Mouse (Mus musculus) left cerebral cortex, adult 8-10 months (tissue): ENCODE measurements at regions not wholly inside any gene's neighbourhood (a gene's known extent, or its start where the extent isn't known, plus 50 kb on each side); places are given as distances from the start of the nearest gene placed in this dataset.
A peak's percentile ranks its signal among the peaks of the same experiment; 100 is the strongest.

Experiments used
- DNase-seq, 2 experiments: peaks; one replicate each; pipeline ENCODE4 v3.0.0; 2022; ENCODE audit warnings: low spot score in 2 of 2

DNA sequence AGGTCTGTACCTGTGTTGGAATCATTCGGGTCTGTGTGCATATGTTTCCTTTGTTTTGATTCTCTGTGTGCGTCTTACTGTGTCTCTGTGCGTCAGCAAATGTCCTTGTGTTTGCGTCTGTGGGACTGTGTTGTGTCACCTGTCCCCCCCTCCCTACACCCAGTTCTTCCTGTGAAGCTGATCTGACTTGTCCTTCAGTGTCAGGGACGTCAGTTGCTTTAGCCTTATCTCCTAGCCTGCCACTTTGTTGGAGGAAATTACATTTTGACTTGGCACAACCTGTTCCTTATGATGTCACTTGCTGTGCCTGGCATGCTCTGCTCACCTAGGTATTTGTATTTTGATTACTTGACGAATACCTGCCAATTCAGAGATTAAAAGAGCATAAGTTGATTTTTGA is 90.4 kb upstream of the Cpeb4 start:
- DNase-seq: no peak

DNA sequence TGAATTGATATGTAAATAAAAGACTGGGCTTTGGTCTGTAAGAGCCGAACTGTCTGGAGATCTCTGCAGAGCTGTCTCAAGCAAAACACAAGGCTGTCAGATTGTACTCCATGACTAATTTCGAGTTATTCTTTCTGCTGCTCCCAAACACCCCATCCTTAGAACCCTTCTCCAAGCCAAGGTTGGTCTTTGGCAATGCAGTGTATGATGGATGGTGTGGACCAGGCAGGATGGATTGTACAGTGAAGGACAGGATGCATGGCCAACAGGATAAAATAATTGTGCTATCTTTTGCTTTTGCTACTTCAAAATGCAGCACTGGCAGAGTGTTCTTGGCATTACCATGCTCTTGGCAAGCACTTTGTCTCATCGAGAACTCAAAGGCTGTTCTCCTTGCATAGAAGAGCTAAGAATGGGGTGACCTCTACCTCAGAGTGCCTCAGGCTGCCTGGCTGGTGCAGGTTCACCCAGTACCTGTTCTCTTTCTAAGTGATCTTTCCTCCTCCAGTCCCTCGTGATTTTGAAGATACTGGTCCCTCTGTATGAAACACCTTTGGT is 88.4 kb upstream of the Cpeb4 start:
- DNase-seq: no peak

DNA sequence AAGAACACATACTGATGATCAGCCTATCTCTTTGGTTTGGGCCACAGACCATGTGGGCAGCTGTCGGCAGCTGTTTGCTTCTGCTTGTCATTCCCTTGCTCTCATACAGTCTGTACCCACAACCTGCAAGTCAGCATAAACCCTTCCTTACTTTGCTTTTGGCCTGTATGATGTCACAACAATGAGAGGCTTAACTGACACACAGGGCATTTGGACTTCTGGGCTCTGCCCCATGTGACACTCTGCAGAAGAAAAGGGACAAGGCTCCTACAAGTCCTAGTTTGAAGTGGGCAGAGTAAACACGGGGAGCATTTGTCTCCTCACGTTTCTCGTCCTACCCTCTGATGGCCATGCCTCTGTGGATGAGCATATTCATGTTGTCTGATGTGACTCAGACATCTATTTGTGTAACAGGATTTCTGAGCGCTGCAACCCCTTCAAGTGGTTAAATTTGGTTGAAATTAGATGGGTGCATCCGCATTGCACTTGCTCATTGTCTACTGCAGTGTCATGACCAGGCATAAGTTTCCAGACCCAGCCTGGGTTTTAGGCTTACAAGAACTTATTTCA is 87.6 kb upstream of the Cpeb4 start:
- DNase-seq: no peak

DNA sequence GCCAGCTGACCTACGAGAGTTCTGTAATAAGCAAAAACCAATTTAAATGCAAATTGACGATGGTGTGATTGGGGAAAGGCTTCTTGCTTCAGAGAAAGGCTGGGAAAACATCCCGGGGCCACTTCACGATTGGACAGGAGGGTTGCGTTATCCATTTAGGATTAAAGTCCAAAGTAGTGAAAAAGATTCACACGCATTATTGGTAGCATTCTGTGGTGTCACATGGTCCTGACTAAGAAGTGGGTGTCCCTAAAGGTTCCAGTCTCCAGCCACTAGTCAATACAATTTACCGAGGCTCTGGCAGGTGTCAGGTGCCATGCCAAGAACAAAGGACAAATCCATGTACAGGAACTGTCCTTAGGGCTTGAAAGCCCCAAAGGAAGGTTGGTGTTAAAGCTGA is 86.9 kb upstream of the Cpeb4 start:
- no peak for DNase-seq

DNA sequence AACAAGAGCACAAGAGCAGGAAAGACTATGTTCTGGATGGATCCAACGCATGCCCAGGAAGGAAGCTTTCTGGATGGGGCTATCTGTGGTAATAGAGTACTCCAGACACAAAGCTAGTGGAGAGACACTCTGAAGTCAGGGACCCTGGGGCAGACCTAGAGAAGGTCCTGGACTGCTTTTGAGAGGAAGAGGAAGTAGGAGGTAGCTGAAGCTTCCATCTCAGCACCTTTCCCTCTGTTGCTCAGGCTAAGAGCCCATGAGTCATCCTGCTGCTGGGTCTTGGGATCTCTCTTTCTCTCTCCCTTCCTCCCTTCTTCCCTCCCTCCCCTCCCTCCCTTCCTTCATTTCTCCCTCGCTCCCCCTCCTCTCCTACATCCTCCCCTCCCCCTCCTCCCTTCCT is 84.6 kb upstream of the Cpeb4 start:
- DNase-seq: no peak

DNA sequence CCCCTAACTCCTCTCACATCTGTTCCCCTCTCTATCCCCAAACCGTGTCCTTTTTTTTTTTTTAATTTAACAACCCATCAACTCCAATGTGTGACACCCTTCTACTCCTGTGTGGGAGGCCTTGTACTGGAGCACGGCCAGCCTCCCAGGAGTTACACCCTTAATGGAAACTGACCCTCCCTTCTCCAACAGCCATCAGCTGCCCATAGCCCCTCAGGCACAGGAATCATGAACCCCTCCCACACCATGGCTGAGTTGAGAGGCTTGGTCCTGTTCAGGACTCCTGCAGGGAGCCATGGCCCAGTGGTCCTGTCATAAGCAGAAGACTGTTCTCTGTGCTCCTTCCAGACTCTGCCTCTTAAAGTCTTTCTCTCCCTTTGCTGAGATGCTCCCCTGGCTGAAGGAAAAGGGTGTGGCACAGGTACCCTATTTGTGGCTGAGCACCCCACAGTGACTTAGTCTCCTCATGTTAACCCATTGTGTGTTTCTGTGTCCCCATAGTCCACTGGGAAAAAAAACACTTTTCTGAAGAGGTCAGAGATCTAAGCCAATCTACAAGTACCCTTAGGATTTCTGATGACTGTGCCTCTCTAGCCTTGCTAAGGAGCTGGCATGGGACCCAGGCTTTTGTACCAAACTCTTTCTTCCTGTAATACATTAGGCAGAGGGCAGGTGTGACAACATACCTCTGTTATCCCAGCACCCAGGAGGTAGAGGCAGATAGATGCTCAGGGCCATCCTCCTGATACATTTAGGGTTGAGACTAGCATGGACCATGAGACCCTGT is 83.9 kb upstream of the Cpeb4 start:
- DNase-seq: no peak

DNA sequence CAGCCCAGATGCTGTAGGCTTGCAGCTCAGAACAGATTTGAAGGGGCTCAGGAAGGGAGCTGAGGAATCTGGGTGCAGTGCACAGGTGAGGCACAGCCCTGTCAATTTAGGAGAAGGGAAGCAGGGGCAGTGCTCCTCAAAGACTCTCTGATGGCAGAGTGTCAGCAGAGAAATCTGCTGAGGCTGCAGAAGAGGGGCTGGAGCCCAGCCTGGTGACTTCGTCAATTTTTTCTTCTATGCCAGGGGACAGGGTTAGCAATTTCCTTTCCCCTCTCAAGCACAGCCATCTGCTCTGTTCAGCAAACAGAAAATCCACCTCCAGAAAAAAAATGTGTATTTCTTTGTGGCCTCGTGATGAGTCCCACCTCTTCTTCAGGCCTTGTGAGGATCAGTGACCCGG is 82.0 kb upstream of the Cpeb4 start:
- DNase-seq: no peak

DNA sequence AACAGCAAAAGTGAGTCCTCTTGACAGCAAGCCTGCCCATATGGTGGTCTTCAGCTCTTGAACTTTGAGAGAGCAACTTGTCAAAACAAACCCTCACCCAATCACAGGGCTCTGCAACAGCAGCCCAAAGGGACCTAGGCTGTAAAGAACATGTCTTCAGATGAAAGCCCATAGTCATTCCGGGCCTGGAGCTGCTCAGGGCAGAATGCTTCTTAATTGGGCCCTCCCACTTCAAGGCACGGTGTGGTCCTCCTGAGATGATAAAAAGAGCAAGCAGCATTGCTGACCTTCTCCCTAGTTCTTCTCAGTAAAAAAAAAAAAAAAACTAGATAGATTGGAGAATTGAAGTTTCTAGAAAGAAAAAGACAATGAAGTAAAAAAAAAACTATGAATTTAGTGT is 80.7 kb upstream of the Cpeb4 start:
- DNase-seq: no peak

DNA sequence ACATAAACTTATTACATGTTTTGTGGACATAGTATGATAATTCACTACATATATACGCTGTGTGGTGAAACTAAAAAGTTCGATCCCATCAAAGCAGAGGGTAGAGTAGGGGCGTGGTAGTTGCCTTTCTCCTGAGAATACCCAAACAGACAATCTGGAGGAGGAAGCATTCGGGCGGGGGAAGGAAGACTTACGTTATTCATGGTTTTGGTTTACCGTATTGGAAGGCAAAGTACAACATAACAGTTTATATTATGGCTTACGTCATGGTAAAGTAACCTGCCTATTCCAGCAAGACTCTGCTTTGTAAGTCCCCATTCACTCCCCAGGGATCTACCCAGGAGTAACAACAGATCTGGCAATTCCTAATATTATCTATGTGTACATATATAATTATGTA is 76.9 kb upstream of the Cpeb4 start:
- no peak for DNase-seq

DNA sequence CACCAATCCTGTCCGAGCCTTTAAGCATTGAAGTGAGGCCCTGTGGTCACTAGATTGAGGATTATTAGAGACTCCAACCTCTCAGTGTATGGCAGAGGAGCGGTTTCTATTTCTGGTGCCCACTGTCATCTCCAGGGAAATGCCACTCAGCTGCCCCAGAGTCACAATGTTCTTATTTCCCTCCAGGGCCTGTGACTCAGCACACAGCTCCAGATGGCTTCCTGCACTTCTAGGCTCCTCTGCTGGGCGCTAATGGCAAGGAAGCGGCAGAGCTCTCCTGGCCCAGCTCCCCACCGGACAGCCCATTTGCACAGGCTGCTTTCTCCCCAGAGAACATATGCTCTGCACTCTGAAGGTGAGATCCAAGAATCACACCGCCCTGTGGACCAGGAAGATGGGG is 75.8 kb upstream of the Cpeb4 start:
- DNase-seq: peak in 1 of 2 experiments; percentile 46

DNA sequence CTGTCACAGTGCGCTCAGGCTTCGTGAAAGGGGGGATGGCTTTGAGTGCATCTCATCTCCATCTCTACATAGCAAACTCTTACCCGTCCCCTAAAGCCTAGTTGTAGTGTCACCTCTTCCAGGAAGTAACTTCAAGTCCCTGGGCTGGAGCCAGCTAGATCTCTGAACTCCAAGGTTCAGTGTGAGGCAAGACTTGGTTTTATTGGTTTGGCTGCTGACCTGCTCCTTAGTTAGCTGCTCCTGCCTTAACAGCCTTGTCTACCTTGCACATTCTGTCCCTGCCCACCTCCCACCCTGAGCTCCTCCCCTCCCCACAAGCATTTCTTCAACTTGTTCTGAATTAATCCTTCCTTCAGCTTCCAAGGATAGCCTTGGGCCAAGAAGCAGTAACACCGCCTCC is 70.4 kb upstream of the Cpeb4 start:
- DNase-seq: no peak

DNA sequence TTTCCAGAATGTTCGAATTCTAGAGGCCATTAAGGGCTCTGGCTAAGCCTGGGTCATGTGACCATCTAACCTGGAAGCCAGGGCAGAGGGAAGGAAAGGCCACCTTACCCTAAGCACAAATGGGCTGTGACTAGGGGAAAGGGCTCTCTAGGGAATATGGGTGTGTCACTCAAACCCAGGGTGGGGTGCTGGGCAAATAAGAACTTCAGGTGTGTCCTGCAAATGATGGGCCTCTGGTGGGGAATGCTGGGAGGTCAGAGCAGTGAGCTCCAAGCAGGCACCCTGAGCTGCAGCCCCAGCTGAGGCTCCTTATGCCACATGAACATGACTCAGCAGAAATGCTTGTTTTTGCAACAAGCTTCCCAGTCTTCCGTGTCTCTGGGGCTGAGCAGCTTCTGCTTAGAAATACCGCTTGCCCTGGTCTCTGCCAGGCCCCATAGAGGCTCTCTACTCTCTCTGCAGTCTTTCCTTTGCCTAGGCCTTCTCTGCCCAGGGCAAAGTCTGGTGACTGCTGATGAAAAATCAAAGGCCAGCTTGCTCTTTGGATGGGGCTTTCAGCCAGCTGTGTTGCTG is 68.6 kb upstream of the Cpeb4 start:
- no peak for DNase-seq

DNA sequence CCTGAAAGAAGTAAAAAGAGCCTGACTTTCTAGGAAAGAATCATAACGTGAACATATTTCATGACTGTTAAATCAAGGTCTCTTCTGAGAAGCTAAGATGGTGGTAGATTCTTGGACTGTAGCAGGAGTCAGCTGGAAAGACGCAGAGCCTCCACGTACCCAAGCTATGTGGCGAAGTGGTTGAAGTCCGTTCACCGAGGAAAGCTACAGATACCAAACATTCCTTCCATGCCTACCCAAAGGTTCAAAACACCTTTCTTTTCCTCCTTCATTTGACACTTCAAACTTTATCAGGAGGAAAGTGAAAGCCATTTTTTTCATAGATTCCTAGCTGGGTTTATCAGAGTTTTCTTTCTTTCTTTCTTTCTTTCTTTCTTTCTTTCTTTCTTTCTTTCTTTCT is 67.5 kb upstream of the Cpeb4 start:
- DNase-seq: no peak

DNA sequence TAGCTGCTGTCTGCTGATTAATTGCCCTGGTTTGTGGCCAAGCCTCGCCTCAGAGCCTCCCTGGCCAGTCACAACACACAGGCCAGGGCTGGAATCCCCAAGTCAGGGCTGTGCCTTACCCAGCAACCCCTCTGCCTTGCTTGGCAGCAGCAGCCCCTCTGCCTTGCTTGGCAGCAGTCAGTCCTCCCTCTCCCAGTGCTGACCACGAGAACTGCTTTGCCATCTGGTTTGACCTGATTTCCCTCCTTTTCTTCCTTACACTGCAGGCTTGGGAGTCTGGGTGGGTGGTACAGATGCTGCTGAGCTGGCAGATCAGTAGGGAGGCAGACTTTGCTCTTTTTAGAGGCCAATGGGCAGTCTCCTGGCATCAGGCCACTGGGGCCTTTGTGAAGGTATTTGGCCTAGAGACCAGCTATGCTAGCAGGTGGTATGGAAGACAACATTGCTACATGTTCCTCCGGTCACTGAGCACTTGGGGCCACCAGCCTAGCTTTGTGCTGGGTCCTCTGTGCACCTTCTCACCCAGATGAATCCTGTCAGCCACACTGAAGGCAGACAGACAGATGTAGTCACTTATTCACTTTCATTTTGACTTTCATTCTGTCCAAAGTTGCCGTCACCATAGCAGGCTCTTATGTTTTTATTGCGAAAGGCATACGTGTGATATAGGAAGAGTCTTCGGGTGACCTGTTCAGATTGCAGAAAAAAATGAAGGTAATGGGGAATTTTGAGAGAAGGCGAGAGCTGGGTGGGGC is 64.4 kb upstream of the Cpeb4 start:
- peak in 1 of 2 experiments; percentile 78 for DNase-seq

DNA sequence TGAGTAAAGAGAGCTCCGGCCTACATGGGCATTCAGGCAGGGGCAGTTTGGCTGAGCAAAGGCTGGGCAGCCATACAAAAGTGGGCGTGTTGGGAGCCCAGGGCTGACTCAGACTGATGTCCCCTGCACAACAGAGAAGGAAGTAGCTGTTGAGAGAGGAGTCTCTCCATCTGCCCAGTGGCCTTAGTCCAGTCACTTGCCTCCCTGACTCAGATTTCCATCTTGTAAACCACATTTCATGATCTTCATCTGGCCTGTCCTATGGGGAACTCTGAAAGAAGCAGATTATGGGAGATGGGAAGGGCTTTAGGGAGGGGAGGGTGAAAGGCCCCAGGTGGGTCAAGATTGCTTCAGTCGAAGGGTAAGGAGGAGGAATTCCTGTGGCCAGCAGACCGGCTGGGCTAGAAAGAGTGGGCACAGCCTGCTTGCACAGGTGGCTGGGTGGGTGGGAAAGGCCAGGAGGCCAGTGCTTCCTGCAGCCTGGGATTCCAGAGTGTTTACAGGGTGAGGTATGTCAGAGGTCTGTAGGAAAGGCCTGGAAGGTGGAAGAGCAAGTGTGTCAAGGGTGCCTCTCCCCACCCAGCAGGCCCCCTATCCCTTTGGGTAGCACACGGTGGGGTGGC is 63.7 kb upstream of the Cpeb4 start:
- DNase-seq: no peak

DNA sequence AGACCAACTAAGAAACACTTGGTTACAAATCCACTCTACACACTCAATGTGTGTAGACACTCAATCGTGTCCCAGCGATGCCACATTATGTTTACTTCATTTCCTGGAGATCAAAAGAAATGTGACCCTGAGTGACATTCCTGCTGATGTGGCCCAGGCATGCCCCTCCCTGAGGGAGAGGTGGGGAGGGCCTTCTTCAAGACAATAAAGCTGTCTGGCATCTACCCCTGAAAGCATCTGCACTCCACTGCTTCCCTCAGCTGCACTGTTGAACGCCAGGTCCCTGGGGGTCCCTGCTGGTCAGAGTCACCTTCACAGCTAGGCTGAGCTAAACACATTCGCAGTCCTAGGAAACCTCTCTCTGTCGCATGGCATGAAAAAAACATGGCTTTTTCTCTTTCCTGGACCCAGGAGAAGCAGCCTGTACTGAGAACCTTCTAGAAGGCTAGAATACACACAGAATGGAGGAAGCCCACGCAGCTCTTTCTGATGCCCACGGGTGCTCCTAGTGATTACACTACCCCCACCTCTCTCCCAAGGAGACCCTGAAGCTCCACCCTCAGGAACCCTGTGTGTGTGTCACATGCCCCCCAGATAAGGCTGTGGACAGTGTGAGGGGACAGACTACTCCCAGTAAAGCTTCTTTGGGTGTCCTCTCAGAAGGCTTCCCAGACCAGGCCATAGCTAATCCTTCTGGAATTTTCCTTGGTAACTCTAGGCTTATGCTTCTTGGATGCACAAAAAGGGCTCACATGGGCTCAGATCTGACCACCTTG is 61.8 kb upstream of the Cpeb4 start:
- no peak for DNase-seq

DNA sequence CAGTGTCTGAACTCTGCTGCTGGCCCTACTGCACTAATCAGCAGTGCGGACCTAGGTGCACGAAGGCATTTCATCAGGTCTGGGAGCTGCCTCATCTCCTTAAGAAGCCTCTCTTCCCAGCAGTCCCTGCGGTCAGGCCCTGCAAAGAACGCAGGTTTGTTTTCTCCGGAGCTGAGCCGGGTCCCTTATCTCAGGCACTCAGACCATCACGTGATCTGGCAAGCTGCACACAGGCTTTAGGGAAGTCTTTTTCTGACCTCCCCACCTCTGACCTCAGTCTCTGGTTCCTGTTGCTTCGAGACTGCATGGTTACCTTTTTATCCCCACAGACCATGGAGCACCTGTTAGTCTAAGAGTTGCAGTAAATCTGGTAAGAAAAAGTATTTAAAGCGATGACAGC is 59.8 kb upstream of the Cpeb4 start:
- DNase-seq: no peak

DNA sequence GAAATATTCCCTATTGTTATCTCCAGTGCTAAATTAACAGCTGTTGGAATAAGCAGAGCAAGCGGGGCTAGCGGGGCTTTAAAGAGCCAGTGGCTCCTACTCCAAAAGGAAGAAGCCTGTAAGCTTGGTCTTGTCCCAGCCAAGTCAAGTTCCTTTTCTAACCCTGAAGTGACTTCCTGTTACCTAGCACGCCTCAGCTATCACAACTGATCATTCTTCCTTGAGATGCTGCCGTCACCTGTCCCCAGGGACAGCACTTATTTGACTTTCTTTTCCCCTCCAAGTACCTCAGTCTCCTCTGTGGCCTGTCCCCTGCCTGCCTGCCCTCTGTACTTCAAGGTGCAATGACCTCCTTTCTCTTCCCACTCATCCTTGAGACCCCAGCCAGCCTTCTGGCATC is 57.4 kb upstream of the Cpeb4 start:
- DNase-seq: no peak

DNA sequence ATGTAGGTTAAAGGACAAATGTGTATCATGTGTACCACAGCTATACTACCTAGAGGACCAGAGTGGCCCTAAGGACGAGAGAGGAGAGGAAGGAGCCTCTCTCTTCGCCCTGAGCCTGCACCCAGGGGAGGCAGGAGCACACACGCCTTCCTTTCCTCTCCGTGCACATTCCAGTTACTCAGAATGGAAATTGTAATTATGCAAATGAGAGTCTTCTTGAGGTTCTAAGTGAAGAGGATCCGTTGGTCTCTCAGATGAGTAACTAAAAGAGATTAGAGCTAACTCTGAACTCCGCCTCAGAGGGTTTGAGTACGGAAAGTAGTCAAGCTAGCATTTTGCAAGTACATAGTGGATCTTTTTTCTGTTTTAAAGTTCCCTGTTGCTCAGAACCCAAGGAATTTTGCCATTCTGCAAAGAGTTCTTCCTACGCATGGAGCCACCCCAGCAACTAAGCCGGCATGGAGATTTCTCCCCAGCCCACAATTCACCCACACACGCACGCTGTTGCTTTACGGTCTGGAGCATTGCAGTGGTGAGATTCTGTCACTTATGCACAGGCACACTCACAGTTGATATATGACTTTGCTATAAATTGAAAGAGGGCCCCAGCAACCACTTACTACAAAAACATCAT is 56.0 kb upstream of the Cpeb4 start:
- DNase-seq: peak in 1 of 2 experiments; percentile 68

DNA sequence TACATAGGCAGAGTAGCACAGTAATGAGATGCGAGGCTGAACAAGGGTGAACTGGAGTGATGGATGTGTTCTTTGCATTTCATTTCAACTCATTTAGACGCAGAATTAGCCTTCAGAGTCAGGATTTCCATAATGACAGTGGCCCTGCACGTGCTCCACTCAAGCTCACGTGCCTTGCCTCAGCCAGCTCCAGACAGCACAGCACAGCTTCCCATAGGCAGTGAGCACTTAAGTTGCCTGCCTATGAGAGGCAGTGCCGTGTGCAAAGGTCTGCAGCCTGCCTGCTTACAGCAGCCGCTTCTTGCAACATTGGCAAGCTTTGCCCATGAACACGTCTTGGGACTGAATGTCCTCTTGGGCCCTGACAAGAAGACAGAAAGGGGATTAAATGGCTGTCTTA is 54.0 kb upstream of the Cpeb4 start:
- peak in 1 of 2 experiments; percentile 59 for DNase-seq
